10 mouse cellular contexts compared by ENCODE assay signal in genomic region chr11:117059981-117060705, GRCm38 (mm10). TPM values are rescaled to one million over a fixed set of nuclear protein-coding genes. Genes with fewer than 3 reads are reported as not detected.
DNase-seq lines count a peak whose midpoint lies in the region; ATAC-seq and TF ChIP-seq lines count a peak whose summit lies in the region.
"Had no signal": no experiment of that assay in that cellular context is flagged by ENCODE, and none has a peak within 500 bp of the region (broad histone marks: within the 10 kb centered on the region; RNA-seq: fewer than 3 reads in every experiment).

No protein-coding gene starts in this region.

- peaks cover 2% of the 10 kb centered on the region; the same call in 1 of the 2 replicates for H3K27me3 ChIP-seq in hindbrain, embryonic 11.5 days (ENCODE audit: control insufficient read depth, insufficient read depth, low read length)

- H3K27ac ChIP-seq in hindbrain, embryonic 11.5 days (ENCODE audit: low read depth, low read length) = peak overlapping the region; percentile 73

- peaks cover 5% of the 10 kb centered on the region; the same call in 1 of the 2 replicates for H3K4me1 ChIP-seq in hindbrain, embryonic 11.5 days (replicated peaks; ENCODE audit: control insufficient read depth, insufficient read depth, low read length)

- H3K4me3 ChIP-seq in hindbrain, embryonic 11.5 days (ENCODE audit: low read depth, low read length) = no peak overlapping the region

- TF ChIP-seq POLR2A in brain, embryonic 14.5 days (IDR thresholded peaks at IDR 0.05; ENCODE audit: borderline replicate concordance, extremely low read depth, insufficient read depth, insufficient read length, poor library complexity, severe bottlenecking) = no peak

- TF ChIP-seq CTCF in brain, embryonic 14.5 days (IDR thresholded peaks at IDR 0.05; ENCODE audit: borderline replicate concordance, extremely low read depth, insufficient read depth, insufficient read length) = no peak

- no peaks in the 10 kb centered on the region for H3K9me3 ChIP-seq in hindbrain, embryonic 11.5 days (ENCODE audit: control insufficient read depth, low read length)

- peak; percentile 50 to 60 for DNase-seq in cerebellum, postnatal 10 days
- no peak for DNase-seq in cerebellum, adult 8-10 months
- DNase-seq in brain, embryonic 14.5 days (ENCODE audit: low read depth) = peak; percentile 93
- peak; percentile 51 for DNase-seq in hindbrain, embryonic 11.5 days (ENCODE audit: low spot score)
- DNase-seq in cerebellum, postnatal 25 days = no peak
- DNase-seq in frontal cortex, postnatal 36 days (ENCODE audit: low spot score in 2 of 2) = no peak
- DNase-seq: adrenal gland, postnatal 25 days; lung, adult 18-20 months had no signal

- peak overlapping the region; percentile 8; the same call in 1 of the 2 replicates for H3K9ac ChIP-seq in hindbrain, embryonic 11.5 days (ENCODE audit: low read depth, low read length)

- ATAC-seq in hindbrain, embryonic 11.5 days (ENCODE audit: low FRiP score) = 0 out of 2 replicates have a peak, but pooled peaks have one; percentile 3
- peak; percentile 49 for ATAC-seq in megakaryocyte progenitor cell, adult 5-6 weeks (replicated peaks; ENCODE audit: poor library complexity)
- no peak for ATAC-seq in CD4-positive, CD25-positive, alpha-beta regulatory T cell, adult 4 months

- no peaks in the 10 kb centered on the region for H3K36me3 ChIP-seq in hindbrain, embryonic 11.5 days (ENCODE audit: control insufficient read depth, insufficient read depth, low read length)

- H3K4me2 ChIP-seq in hindbrain, embryonic 11.5 days (replicated peaks; ENCODE audit: low read depth, low read length) = peak overlapping the region; percentile 3; the same call in 1 of the 2 replicates

- 6% methylated on average over 19 of the region's 19 CpGs for WGBS in hindbrain, embryonic 11.5 days

RNA-seq across cellular contexts. Expression of gene Sec14l1, which starts 54.8 kb away (rescaled TPM):
- 77.4 and 90.5 TPM in 2 replicates for polyA plus RNA-seq in brain, embryonic 14.5 days (2012; rRNA removed)
- 36.7 and 36.9 TPM in 2 replicates for polyA plus RNA-seq in hindbrain, embryonic 11.5 days (2014; fragmentation: Nextera tagmentation; extraction: Ambion mirVana)
- total RNA-seq in megakaryocyte progenitor cell, adult 5-6 weeks (2015) = 9.8 and 11.7 TPM in 2 replicates
- total RNA-seq in megakaryocyte progenitor cell, adult 5-6 weeks (2017) = 11.4 and 12.9 TPM in 2 replicates
- 10 to 100 TPM; 11.9 to 18.9 TPM for polyA plus RNA-seq in CD4-positive, CD25-positive, alpha-beta regulatory T cell, adult 4 months (2017; shearing (Covaris generic))

Comparison
In these comparisons a context has a peak if more than half of its experiments do, and no peak if none do; other contexts are left out.
1. DNase-seq: peak in cerebellum, postnatal 10 days (2 of 2), brain, embryonic 14.5 days (single experiment) and hindbrain, embryonic 11.5 days (single experiment); none in cerebellum, adult 8-10 months (single experiment), cerebellum, postnatal 25 days (0 of 2) and frontal cortex, postnatal 36 days (0 of 2).